Mouse (Mus musculus): Measurements from ENCODE around the gene Cplx2.

Cplx2 gene

DNA sequence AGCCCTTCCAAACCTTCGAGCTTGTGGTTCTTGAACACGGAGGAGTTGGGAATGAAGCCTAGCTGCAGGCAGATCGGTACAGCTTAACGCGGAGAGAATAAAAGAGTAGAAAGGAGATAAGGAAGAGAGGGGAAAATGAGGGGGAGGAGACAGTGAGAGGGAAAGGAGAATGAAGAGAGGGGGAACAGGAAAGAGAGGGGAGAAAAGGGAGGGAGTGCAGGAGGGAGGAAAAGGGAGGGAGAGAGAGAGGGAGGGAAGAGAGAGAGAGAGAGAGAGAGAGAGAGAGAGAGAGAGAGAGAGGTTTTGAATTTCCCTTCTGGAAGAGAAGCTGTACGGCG lies at the start of gene Cplx2:
Gene Cplx2, plus strand, starts transcription at position 301 of the 338 bp plus-strand sequence.
- no peak for DNase-seq (ENCODE audit: low read depth, low spot score)

DNA sequence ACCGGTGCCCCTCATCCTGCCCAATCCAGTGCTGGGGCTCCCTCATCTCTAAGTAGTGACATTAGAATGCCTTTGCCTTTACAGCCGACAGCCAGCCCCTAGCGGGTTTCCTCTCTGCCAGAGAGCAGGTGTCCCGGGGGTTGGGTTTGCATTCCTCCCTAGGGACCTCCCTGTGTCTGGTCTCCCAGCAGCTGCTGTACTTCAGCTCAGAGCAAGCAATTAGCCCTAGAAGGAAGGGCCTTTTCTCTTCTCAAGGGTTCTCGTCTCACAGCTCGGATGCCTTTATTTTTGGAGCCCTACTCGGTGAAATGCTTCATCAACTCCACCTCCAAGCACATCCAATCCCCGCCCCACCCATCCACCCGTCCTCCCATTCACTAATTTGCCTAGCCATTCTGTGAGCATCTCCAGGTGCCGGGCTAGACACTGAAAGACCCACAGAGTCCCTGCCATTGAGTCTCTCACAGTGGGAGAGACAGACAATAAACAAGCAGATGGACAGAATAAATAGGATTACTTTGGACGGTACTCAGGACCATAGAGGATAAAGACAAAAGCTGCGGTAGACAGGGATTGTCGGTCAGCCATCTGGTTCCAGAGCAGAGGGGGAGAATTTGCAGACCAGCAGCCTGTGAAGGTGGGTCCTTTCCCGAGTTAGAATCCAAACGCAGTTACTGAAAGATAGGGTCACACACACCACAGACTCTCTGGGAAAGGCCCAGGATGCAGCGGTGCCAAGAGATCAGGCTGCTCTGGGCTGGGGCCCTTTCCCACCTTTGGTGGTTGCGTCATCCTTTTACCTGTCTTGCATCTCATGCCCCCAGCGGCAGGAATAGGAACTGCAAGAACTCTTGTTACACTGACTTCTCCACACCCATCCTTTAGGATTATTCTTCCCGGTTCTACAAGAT lies 48.5 kb upstream of the Cplx2 start:
- DNase-seq (ENCODE audit: low read depth, low spot score), result peak; percentile 33

DNA sequence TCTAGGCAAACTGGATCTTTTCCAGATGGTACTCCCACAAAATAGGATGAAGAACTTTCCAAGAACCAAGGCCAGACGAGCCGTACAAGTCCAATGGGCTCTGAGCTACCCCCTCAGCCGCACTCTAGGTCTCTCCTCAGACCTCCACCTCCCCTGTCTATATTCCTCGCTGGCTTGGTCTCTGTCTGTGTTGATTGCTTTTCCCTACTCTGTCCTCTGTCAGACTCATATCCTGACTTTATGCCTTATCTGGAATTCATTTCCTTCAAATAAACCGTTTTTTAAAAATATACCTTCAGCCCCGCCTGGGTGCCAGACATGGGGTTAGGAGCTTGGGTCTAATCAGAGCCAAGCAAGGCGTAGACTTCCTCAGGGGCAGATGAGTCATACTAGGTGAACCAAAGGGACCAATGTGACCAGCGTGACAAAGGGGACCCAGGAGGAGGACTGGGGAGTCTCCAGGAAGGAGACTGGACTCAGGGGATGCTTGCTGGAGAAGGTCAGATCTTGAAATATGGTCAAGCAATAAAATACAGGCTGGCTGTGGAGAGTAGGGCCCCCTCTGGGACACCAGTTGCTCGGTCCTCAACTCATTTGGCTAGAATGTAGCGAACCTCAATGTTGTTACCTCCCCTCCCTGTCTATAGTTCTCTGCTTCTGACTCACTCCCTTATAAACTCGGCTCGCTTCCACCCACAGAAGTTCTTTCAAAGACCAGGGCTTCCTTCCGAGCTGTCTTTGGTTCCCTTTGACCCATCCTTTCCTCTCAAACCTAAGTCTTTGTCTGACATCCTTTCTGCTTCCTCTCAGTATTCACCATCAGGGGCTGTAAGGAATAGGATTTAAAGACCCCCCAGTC lies 47.6 kb upstream of the Cplx2 start:
- no peak for DNase-seq (ENCODE audit: low read depth, low spot score)

DNA sequence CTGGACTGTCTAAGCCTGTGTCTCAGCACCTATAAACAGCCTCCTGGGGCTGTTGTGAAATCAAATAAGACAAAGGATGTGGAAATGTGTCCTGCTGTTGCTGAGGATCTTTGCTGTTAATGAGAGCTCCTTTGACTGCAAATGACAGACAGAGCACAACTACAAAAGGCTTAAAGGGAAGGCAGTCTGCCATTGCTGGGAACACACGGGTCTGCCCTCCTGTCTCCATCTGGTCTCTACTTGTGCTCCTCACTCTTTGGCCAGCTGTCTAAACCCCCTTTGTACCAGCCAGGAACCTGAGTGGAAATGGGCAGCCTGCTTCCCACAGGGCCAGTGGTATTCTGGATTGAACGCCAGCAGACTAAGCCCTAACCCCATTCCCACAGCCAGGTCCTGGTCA lies 47.0 kb upstream of the Cplx2 start:
- DNase-seq (ENCODE audit: low read depth, low spot score), result no peak

DNA sequence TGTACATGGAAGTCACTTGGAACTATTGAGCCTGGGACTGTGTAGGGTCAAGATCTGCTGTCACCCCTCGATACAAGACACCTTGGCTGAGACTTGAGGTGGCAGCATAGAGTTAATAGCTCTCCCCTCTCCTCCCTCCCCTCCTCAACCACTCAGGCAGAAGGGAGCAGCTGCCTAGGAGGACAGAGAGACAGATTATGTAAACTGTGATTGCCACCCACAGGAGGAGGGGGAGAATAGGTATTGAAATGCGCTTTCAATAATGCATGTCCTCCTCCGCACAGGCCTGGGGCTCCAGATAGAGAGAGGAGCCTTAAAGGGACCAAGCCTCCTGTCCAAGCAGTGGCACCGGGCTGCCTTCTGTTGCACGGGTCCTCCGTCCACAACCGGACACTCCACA lies 45.3 kb upstream of the Cplx2 start:
- no peak for DNase-seq (ENCODE audit: low read depth, low spot score)

DNA sequence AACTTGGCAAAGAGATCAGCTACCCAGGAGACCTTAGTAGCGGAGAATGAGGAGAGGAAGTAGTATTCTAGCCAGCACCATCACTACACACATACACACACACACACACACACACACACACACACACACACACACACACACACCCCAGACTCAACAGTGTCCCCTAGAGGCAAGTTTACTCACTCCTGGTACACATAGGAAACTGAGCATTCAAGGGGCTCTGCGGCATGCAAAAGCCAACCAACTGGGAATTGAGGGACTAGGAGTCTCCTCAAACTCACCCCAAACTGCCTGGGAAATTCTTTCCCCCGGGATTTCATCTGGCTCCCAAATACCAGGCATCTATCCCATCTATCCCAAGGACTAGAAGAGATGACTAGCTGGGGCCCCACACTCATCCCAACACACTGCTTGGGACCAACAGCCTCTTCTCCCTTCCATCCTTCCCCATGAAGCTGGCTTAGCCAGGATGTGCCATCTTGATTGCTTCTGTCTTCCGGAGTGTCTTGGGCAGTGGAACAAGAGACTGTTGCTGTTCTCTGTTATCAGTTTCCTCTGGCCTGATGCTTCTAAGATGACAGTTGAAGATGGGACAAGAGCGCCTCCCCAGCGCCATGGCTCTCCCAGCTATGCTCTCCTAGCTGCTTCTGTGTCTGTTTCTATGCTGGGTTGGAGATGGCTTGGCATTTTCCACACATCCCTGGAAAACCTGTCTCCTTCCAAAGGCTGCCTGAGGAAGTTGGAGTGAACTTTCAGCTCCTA lies 44.3 kb upstream of the Cplx2 start:
- DNase-seq (ENCODE audit: low read depth, low spot score), result no peak

DNA sequence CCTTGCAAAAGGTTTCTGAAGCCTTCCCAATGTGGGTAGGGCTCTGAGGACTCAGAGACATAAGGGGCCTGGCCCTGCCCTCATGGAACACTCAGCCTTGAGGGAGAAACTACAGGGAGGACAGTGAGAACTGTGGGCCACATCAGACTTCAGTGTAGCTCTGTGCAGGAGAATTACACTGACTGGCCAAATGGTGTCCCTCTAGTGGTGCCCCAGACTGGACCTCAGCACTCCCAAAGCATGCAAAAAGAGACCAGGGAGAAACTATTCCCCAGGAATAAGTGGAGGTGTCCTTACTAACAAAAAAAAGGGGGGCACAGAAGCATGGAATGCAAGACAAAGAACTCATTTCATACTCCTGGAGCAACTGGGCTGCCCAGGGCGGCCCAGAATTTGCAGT lies 43.1 kb upstream of the Cplx2 start:
- no peak for DNase-seq (ENCODE audit: low read depth, low spot score)

DNA sequence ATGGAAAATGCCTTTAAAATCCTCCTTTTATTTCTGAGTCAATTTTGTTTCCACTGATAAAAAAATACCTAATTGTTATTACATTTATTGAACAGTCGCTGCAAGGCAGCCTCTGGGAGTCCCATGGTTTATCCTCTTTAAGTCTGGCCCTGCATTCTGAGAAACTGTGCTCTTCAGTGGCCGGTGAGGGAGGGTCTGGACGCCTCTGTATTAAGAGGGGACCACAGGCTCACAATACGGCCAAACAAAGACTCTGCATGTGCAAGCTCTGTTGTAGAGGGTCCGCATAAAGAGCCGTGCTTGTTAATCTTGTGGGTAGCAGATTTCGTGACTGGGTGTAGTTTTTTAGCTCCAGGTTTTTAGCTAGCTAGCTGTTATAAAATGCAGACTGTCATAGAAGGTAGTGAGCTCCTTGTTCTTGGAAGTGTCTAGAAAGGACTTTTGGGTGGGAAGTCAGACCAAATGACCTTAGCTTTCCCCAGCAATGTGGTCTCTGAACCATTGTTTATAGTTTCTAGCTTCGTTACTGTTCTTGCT lies 42.1 kb upstream of the Cplx2 start:
- DNase-seq (ENCODE audit: low read depth, low spot score), result no peak

DNA sequence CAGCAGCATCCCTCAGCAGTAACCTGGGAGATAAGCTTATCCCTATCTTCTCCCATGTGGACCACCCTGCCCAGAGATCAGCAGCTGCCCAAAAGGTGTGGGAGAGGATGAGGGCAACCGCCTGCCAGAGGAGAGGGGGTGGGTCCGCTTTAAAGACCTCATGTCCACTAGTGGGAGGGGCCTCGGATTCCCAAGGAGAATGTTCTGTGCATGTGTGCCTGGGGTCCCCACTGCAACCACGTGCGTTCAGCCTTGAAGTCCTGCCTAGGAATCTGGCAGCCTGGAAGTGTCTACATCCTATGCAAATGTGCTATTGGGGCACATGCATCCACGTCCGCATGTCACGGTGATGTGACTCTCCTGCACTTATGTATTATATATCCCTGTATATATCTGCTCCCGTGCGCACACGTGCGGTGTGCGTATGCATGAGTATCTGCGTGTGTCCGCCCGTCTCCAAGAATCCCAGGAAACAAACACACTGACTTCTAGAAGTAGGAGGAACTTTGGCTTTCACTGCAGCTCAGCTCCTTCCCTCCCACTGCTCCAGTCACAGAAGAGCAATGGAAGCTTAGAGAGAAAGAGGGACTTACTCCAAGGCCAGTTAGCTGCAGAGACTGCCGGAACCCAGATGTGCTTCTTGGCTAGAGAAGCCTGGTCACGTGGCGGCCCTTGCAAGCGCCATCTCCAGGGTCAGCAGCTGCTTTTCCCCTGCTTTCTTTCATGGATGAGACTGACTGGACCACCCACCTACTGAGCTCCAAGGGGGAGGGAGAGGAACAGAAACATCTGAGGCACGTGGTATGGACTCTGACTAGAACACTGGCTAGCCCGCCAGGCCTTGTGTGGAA lies 39.1 kb upstream of the Cplx2 start:
- no peak for DNase-seq (ENCODE audit: low read depth, low spot score)

DNA sequence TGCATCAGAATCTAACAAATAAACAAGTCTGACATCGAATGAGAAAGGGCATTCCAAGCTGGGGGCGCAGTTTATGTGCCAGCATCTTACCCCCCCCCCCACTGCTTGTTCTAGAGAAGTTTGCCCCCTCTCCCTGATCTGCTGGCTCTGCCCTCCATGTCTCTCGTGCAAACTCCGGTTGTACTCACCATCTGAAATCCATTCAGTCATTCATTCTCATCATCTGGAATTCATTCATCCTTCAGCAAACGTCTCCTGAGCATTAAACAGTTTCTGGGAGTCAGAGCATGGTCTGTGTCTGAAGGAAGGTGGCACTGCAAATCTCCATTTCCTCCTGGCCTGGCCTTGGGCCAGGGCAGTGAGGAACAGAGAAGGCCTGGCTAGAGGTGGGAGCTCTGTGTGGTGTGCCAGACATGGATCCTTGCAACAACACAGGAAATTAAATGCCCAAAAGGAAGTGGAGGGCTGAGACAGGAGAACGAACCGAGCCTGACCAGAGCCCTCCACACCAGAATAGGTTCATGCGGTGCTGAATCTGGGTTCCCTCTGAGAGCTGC lies 38.1 kb upstream of the Cplx2 start:
- no peak for DNase-seq (ENCODE audit: low read depth, low spot score)

DNA sequence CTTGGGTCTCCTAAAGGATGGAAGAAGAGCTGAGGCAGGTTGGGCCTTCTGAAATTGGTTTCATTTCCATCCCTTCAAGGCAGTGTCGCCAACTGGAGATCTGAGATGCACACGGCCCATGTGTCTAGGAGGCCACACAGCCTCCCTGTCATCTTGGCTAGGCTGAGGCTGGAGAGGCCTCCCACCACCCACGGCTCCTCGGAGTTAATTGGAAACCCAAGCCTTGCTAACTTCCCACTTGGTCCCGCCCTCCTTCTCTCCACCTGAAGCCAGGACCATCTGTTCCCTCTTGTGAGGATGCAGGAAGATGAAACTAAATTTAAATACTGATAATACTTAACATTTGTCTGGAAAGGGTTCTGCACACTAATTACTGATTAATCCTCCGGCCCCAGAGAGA lies 34.1 kb upstream of the Cplx2 start:
- DNase-seq (ENCODE audit: low read depth, low spot score), result no peak

DNA sequence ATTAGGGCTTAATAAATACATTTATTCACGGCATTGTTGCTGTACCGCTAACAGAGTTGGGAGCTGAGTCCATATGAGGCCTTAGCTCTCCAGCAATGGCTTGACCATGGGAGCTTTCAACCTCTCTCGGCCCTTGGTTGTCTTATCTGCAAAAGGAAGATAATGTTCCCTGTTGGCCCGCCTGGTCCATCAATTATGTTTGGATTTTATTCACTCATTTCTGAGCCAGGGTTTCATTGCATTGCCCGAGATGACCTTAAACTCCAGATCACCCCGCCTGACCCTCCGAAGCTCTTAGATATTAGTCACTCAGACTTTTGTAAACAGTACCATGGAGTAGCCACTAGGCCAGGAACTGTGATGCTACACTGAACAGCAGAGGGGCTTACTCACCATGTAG lies 33.6 kb upstream of the Cplx2 start:
- DNase-seq (ENCODE audit: low read depth, low spot score), result no peak

DNA sequence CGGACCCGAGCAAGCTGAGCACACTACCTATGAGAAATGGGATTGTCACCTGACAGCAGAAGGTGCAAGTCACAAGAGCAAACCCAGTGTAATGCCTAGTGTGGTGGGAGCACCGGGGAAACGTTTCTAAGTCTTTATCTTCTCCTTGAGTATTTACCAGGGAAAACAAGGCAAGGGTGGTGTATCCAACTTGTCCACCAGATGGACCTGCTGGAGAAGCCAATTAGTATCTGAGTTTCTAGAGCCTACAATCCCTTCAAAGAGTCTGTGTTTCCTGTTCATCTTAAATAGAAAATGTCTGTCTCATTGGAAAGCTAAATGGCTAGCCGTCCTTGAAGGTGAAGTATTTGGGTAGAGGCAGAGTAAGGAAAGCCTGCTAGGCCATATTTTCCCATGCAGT lies 32.3 kb upstream of the Cplx2 start:
- no peak for DNase-seq (ENCODE audit: low read depth, low spot score)

DNA sequence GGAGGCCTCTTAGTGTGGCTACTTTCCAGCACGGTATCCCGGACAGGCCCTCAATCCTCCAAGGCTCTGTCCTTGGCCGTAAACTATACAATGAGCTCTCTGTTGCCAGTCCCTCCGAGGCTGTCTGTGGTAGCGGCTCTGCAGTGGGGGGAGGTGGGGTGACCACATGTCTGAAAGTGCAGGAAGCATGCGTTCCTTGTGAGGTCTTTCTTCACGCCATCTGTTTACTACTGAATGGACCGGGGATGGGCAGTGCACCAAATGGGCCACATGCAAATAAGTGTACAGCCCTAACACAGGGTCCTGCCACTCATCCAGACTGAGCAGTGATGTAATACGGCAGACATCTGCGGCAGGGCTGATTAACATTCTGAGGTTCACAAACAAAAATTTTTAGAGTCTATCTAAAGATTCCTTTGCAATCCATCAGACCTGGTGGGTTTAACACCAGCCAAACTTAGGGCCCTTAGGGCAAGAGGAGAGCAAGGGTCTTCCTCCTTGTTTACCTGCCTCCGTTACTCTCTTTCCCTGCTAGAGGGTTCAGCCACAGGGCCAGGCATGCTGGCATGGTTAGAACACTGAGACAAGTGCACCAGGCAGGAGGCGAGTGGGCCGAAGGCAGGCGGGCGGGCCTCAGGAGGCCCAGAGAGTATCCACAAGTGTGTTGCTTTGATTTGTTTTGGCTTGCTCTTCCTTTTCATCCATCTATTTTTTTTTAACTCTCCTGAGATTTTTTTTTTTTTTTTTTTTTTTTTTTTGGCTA lies 25.1 kb upstream of the Cplx2 start:
- DNase-seq (ENCODE audit: low read depth, low spot score), result no peak

DNA sequence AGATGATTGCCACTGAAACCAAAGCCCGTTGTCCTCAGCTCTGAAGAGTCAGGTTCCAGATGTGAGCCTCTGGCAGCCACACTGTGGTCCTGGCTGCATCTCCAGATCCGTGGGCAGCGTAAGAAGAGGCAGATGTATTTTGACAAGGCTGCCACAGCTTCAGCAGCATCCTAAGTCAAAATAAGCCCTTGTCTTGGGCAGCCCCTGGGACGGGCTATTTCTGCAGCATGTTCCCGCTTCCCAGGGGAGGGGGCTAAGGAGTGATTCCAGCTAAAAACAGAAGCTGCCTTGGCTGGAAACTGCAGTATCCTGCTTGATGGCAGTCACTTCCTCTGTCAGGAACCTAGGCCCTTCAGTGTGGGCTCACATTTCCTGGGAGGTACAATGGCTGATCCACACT lies 23.1 kb upstream of the Cplx2 start:
- no peak for DNase-seq (ENCODE audit: low read depth, low spot score)

DNA sequence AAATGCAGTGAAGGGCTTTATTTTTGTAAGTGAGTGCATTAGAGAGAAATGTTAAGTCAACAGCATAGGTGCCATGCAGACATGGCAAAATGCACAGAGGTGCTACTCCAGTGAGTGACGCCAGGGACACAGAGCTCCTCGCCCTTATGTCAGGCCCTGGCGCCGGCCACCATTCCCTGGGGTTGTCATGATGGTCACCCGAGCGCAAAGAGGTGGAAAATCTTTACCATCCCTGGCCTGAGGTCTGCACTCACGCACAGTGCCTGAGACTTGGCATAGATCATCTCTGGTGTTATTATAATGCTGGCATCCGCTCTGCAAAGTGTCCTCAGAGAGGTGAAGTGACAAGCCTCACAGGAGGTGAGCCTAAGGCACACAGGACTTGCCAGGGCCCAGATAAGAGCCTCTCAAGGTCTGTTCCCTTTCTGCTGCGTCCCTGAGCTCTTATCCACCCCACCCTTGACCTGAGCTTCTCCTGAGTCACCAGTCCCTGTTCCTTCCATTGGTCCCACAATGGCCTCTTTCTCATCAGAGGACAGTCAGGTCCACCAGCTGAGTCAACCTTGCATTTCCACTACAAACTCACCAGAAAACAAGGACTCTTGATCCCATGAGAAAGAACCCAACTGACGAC lies 21.9 kb upstream of the Cplx2 start:
- DNase-seq (ENCODE audit: low read depth, low spot score), result no peak

DNA sequence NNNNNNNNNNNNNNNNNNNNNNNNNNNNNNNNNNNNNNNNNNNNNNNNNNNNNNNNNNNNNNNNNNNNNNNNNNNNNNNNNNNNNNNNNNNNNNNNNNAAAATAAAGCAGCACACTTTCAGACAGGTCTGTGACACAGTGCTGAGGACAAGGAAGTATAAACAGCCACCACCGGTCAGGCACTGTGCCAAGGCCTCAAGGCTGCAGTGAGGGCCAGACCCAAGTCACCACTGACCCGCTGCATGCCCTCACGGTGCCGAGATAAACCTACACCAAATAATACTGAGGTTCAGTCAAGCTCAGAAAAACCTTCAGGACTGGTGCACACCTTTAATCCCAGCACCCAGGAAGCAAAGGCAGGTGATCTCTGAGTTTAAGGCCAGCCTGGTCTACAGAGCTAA lies 13.7 kb upstream of the Cplx2 start:
- DNase-seq (ENCODE audit: low read depth, low spot score), result no peak

DNA sequence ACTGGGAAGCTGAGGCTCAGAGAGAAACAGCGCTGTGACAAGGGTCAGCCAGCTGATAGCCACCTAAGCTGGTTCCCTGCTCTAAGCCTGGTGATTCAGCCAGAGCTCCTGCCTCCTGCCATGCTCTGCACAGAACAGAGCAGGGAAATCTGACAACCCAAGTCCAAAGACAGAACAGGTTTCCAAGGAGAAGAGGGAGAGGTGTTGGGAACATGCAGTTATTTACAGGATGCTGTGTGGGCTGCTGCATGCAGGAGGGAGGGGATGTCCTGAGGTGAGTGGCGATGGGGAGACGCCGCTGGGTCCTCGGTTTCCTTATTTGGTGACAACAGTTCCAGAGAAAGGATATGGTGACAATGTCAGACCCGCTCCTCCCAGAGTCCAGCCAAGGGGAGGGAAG lies 12.0 kb upstream of the Cplx2 start:
- DNase-seq (ENCODE audit: low read depth, low spot score), result no peak

DNA sequence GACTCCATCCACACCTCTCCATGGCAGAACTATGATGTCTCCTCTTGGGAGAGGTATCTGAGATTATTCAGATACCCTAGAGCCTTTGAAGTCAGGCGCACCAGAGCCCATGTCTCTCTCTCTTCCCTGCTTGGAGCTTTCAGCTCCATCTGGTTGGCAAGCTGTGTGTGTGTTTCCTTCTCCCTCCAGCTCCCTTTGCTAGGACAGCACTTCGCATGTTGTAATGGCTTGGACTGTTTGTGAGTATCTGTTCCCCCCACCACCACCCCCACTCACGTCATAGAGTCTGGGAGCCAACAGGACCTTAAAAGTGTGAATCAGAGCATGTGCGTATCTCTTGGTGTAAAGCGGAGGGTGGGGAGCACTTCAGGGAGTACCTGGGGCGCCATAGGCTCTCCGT lies 6.5 kb upstream of the Cplx2 start:
- DNase-seq (ENCODE audit: low read depth, low spot score), result no peak
